Mouse (Mus musculus) cerebellum, adult 2 months (tissue): ENCODE measurements around the gene Aven.

Experiments
- CTCF ChIP-seq: fragments of 200-500 bp; IDR thresholded peaks from 2 replicates; pipeline ENCODE4 v1.5.1; 2011; ENCODE audit warnings: low read depth, mild to moderate bottlenecking, control low read depth, low read length, moderate library complexity, borderline replicate concordance; ENCODE audit not compliant: insufficient read depth
- POLR2A ChIP-seq: fragments of 200-500 bp; IDR thresholded peaks from 2 replicates; pipeline ENCODE4 v1.6.1; 2011; ENCODE audit warnings: low read length, control low read depth, borderline replicate concordance; ENCODE audit not compliant: insufficient read depth

GRCm38 (mm10) chr2:112557453-112557852 is 64.7 kb downstream of the Aven start:
- TF ChIP-seq CTCF (no peak), POLR2A (no peak)
